Mouse (Mus musculus): Measurements from ENCODE around the gene Dppa4. TPM values are rescaled to one million over a fixed set of nuclear protein-coding genes. Genes with fewer than 3 reads are reported as not detected.

Dppa4 gene
- not detected in 2 replicates for polyA plus RNA-seq (2015; fragmentation: Nextera tagmentation; extraction: Ambion mirVana)

GRCm38 (mm10) chr16:48283517-48283916 lies at the start of gene Dppa4:
Gene Dppa4, plus strand, starts transcription at chr16:48283733.
- Histone ChIP-seq H3K4me3 (replicated peaks) (no peak within 1 kb of the TSS), H3K27ac (no peak within 1 kb of the TSS), H3K9me3 (no peaks in the 10 kb centered on the region), H3K4me1 (replicated peaks) (no peaks in the 10 kb centered on the region), H3K9ac (no peak within 1 kb of the TSS), H3K27me3 (replicated peaks) (no peaks in the 10 kb centered on the region), H3K36me3 (no peaks in the 10 kb centered on the region), H3K4me2 (replicated peaks) (no peak within 1 kb of the TSS)
- no peak for ATAC-seq
- WGBS, result 84% methylated on average over 4 of the region's 4 CpGs

GRCm38 (mm10) chr16:48234999-48235398 lies 48.5 kb upstream of the Dppa4 start:
- no peak overlapping the region for H3K4me3 ChIP-seq (replicated peaks)
- H3K9me3 ChIP-seq, result no peaks in the 10 kb centered on the region
- H3K27ac ChIP-seq, result no peak overlapping the region
- ATAC-seq, result no peak
- H3K4me1 ChIP-seq (replicated peaks), result no peaks in the 10 kb centered on the region
- no peak overlapping the region for H3K4me2 ChIP-seq (replicated peaks)
- WGBS, result 82% methylated on average over 1 of the region's 1 CpGs
- H3K27me3 ChIP-seq (replicated peaks), result no peaks in the 10 kb centered on the region
- no peak overlapping the region for H3K9ac ChIP-seq
- H3K36me3 ChIP-seq, result no peaks in the 10 kb centered on the region

GRCm38 (mm10) chr16:48237676-48238075 lies 45.9 kb upstream of the Dppa4 start:
- Histone ChIP-seq H3K4me3 (replicated peaks) (no peak overlapping the region), H3K27ac (no peak overlapping the region), H3K9ac (no peak overlapping the region), H3K9me3 (no peaks in the 10 kb centered on the region), H3K27me3 (replicated peaks) (no peaks in the 10 kb centered on the region), H3K36me3 (no peaks in the 10 kb centered on the region), H3K4me2 (replicated peaks) (no peak overlapping the region), H3K4me1 (replicated peaks) (no peaks in the 10 kb centered on the region)
- WGBS, result 89% methylated on average over 7 of the region's 7 CpGs
- ATAC-seq, result no peak

- no peak overlapping the region for H3K27ac ChIP-seq
- ATAC-seq, result no peak
- WGBS, result 81% methylated on average over 2 of the region's 2 CpGs
- H3K4me2 ChIP-seq (replicated peaks), result no peak overlapping the region
- no peaks in the 10 kb centered on the region for H3K36me3 ChIP-seq
- no peaks in the 10 kb centered on the region for H3K9me3 ChIP-seq
- H3K27me3 ChIP-seq (replicated peaks), result no peaks in the 10 kb centered on the region
- no peak overlapping the region for H3K9ac ChIP-seq
- H3K4me1 ChIP-seq (replicated peaks), result no peaks in the 10 kb centered on the region
- H3K4me3 ChIP-seq (replicated peaks), result no peak overlapping the region
Measured at GRCm38 (mm10) chr16:48247044-48247661, 36.4 kb upstream of the Dppa4 start.

- H3K9ac ChIP-seq, result no peak overlapping the region
- WGBS, result 29% methylated on average over 4 of the region's 4 CpGs
- H3K4me1 ChIP-seq (replicated peaks), result no peaks in the 10 kb centered on the region
- H3K4me3 ChIP-seq (replicated peaks), result no peak overlapping the region
- no peak overlapping the region for H3K4me2 ChIP-seq (replicated peaks)
- ATAC-seq, result peak; percentile 49; the same call in 1 of the 2 replicates
- H3K27me3 ChIP-seq (replicated peaks), result no peaks in the 10 kb centered on the region
- no peak overlapping the region for H3K27ac ChIP-seq
- no peaks in the 10 kb centered on the region for H3K9me3 ChIP-seq
- no peaks in the 10 kb centered on the region for H3K36me3 ChIP-seq
Measured at GRCm38 (mm10) chr16:48252824-48253223, 30.7 kb upstream of the Dppa4 start.

GRCm38 (mm10) chr16:48254584-48254983 lies 28.9 kb upstream of the Dppa4 start:
- no peaks in the 10 kb centered on the region for H3K36me3 ChIP-seq
- 93% methylated on average over 5 of the region's 5 CpGs for WGBS

GRCm38 (mm10) chr16:48259519-48259918 lies 24.0 kb upstream of the Dppa4 start:
- Histone ChIP-seq H3K9ac (no peak overlapping the region), H3K36me3 (no peaks in the 10 kb centered on the region), H3K27me3 (replicated peaks) (no peaks in the 10 kb centered on the region), H3K4me2 (replicated peaks) (no peak overlapping the region), H3K27ac (no peak overlapping the region), H3K4me3 (replicated peaks) (no peak overlapping the region), H3K9me3 (no peaks in the 10 kb centered on the region), H3K4me1 (replicated peaks) (no peaks in the 10 kb centered on the region)
- WGBS, result 90% methylated on average over 4 of the region's 4 CpGs
- ATAC-seq, result no peak

More at GRCm38 (mm10) chr16:48254584-48254983, 28.9 kb upstream of the Dppa4 start:
- Histone ChIP-seq H3K27me3 (replicated peaks) (no peaks in the 10 kb centered on the region), H3K4me1 (replicated peaks) (no peaks in the 10 kb centered on the region), H3K4me3 (replicated peaks) (no peak overlapping the region), H3K4me2 (replicated peaks) (no peak overlapping the region), H3K9ac (no peak overlapping the region), H3K9me3 (no peaks in the 10 kb centered on the region), H3K27ac (no peak overlapping the region)
- ATAC-seq, result no peak

GRCm38 (mm10) chr16:48262901-48263300 lies 20.6 kb upstream of the Dppa4 start:
- Histone ChIP-seq H3K4me1 (replicated peaks) (no peaks in the 10 kb centered on the region), H3K4me2 (replicated peaks) (no peak overlapping the region), H3K27ac (no peak overlapping the region), H3K36me3 (no peaks in the 10 kb centered on the region), H3K4me3 (replicated peaks) (no peak overlapping the region), H3K9ac (no peak overlapping the region), H3K9me3 (no peaks in the 10 kb centered on the region), H3K27me3 (replicated peaks) (no peaks in the 10 kb centered on the region)
- ATAC-seq, result no peak
- 79% methylated on average over 1 of the region's 1 CpGs for WGBS

- Histone ChIP-seq H3K27me3 (replicated peaks) (no peaks in the 10 kb centered on the region), H3K9me3 (no peaks in the 10 kb centered on the region), H3K4me2 (replicated peaks) (no peak overlapping the region), H3K36me3 (no peaks in the 10 kb centered on the region), H3K4me1 (replicated peaks) (no peaks in the 10 kb centered on the region), H3K4me3 (replicated peaks) (no peak overlapping the region), H3K9ac (no peak overlapping the region), H3K27ac (no peak overlapping the region)
- 77% methylated on average over 4 of the region's 4 CpGs for WGBS
- ATAC-seq, result no peak
Measured at GRCm38 (mm10) chr16:48265856-48266255, 17.7 kb upstream of the Dppa4 start.

- Histone ChIP-seq H3K4me2 (replicated peaks) (no peak overlapping the region), H3K4me3 (replicated peaks) (no peak overlapping the region), H3K9me3 (no peaks in the 10 kb centered on the region), H3K4me1 (replicated peaks) (no peaks in the 10 kb centered on the region), H3K9ac (no peak overlapping the region), H3K27ac (no peak overlapping the region), H3K27me3 (replicated peaks) (no peaks in the 10 kb centered on the region), H3K36me3 (no peaks in the 10 kb centered on the region)
- 64% methylated on average over 4 of the region's 4 CpGs for WGBS
- no peak for ATAC-seq
Measured at GRCm38 (mm10) chr16:48276940-48277339, 6.6 kb upstream of the Dppa4 start.

GRCm38 (mm10) chr16:48280883-48281282 lies 2.6 kb upstream of the Dppa4 start:
- no peaks in the 10 kb centered on the region for H3K9me3 ChIP-seq
- no peaks in the 10 kb centered on the region for H3K4me1 ChIP-seq (replicated peaks)
- no peaks in the 10 kb centered on the region for H3K27me3 ChIP-seq (replicated peaks)
- no peak overlapping the region for H3K4me2 ChIP-seq (replicated peaks)
- WGBS, result 91% methylated on average over 4 of the region's 4 CpGs
- no peak overlapping the region for H3K27ac ChIP-seq
- H3K36me3 ChIP-seq, result no peaks in the 10 kb centered on the region
- no peak for ATAC-seq
- no peak overlapping the region for H3K9ac ChIP-seq
- no peak overlapping the region for H3K4me3 ChIP-seq (replicated peaks)

- Histone ChIP-seq H3K27ac (no peak overlapping the region), H3K36me3 (no peaks in the 10 kb centered on the region), H3K4me1 (replicated peaks) (no peaks in the 10 kb centered on the region), H3K4me3 (replicated peaks) (no peak overlapping the region), H3K4me2 (replicated peaks) (no peak overlapping the region), H3K9ac (no peak overlapping the region), H3K9me3 (no peaks in the 10 kb centered on the region), H3K27me3 (replicated peaks) (no peaks in the 10 kb centered on the region)
- ATAC-seq, result no peak
- WGBS, result 78% methylated on average over 1 of the region's 1 CpGs
Measured at GRCm38 (mm10) chr16:48282801-48283200, 732 bp upstream of the Dppa4 start.

GRCm38 (mm10) chr16:48285517-48285916 lies 2.0 kb downstream of the Dppa4 start:
- WGBS, result 91% methylated on average over 4 of the region's 4 CpGs
- Histone ChIP-seq H3K27ac (no peak overlapping the region), H3K27me3 (replicated peaks) (no peaks in the 10 kb centered on the region), H3K4me1 (replicated peaks) (no peaks in the 10 kb centered on the region), H3K4me2 (replicated peaks) (no peak overlapping the region), H3K36me3 (no peaks in the 10 kb centered on the region), H3K9ac (no peak overlapping the region), H3K9me3 (no peaks in the 10 kb centered on the region), H3K4me3 (replicated peaks) (no peak overlapping the region)
- ATAC-seq, result no peak
